Mouse (Mus musculus) C2C12 (cell line): ENCODE measurements around the gene Itgav. TPM values are rescaled to one million over a fixed set of nuclear protein-coding genes. Genes with fewer than 3 reads are reported as not detected.

Experiments
- H3K27me3 ChIP-seq: one replicate; pipeline ENCODE4 v1.6.1; 2011; ENCODE audit not compliant: control insufficient read depth, insufficient read depth, insufficient read length
- H3K36me3 ChIP-seq: one replicate; pipeline ENCODE4 v1.6.1; 2011; ENCODE audit not compliant: control insufficient read depth, insufficient read depth
- H3K4me3 ChIP-seq: one replicate; pipeline ENCODE4 v1.5.1; 2011; ENCODE audit warnings: mild to moderate bottlenecking, control low read depth; ENCODE audit not compliant: poor library complexity, insufficient read depth, severe bottlenecking
- H3K79me2 ChIP-seq: one replicate; pipeline ENCODE4 v1.6.1; 2011; ENCODE audit not compliant: control insufficient read depth, insufficient read depth
- H3K79me3 ChIP-seq: one replicate; pipeline ENCODE4 v1.6.1; 2011; ENCODE audit warnings: low read depth, control low read depth
- H3ac ChIP-seq: one replicate; pipeline ENCODE3; 2011; ENCODE audit warnings: low read depth; ENCODE audit not compliant: control insufficient read depth, insufficient read length
- CEBPB ChIP-seq: IDR thresholded peaks from one replicate; pipeline ENCODE4 v1.6.1; 2011; ENCODE audit warnings: low read depth, mild to moderate bottlenecking, control low read depth, moderate library complexity
- CTCF ChIP-seq: IDR thresholded peaks from one replicate; pipeline ENCODE4 v1.5.1; 2011; ENCODE audit not compliant: control insufficient read depth, insufficient read depth, insufficient read length
- FOSL1 ChIP-seq: IDR thresholded peaks from one replicate; pipeline ENCODE4 v1.8.0; 2011; ENCODE audit warnings: mild to moderate bottlenecking, low read length; ENCODE audit not compliant: poor library complexity, insufficient read depth, severe bottlenecking
- MAX ChIP-seq: IDR thresholded peaks from one replicate; pipeline ENCODE4 v1.6.1; 2011; ENCODE audit warnings: mild to moderate bottlenecking, control low read depth
- MYOD1 ChIP-seq: IDR thresholded peaks from one replicate; pipeline ENCODE4 v1.6.1; 2011; ENCODE audit warnings: low read depth; ENCODE audit not compliant: control insufficient read depth, insufficient read length
- MYOG ChIP-seq: IDR thresholded peaks from one replicate; pipeline ENCODE4 v1.6.1; 2011; ENCODE audit not compliant: control insufficient read depth, insufficient read length; ENCODE audit errors: extremely low read depth
- USF1 ChIP-seq: IDR thresholded peaks from one replicate; pipeline ENCODE4 v1.6.1; 2011; ENCODE audit warnings: low read depth, mild to moderate bottlenecking, control low read depth, moderate library complexity
- long read RNA-seq, 2 experiments: library from polyadenylated mRNA; unstranded; transcript quantifications; one replicate each; pipeline ENCODE4 v2.0.0; 2019 to 2020
- polyA plus RNA-seq: library from polyadenylated mRNA; unstranded; fragments of >200 nt; fragmentation: generic; extraction: Trizol; gene quantifications from one replicate; pipeline ENCODE4 v1.2.1, GENCODE M21; 2012; ENCODE audit warnings: missing spikeins

The Itgav gene
- polyA plus RNA-seq: 32.1 TPM
- long read RNA-seq, experiment 1, partial matches to known transcripts: 1 of 11 reads
- long read RNA-seq, experiment 1, other reads (novel, unspliced or antisense): 10 of 11 reads
- long read RNA-seq, experiment 2, full-length matches to known transcripts: 22 of 125 reads
- long read RNA-seq, experiment 2, partial matches to known transcripts: 12 of 125 reads
- long read RNA-seq, experiment 2, other reads (novel, unspliced or antisense): 91 of 125 reads

DNA sequence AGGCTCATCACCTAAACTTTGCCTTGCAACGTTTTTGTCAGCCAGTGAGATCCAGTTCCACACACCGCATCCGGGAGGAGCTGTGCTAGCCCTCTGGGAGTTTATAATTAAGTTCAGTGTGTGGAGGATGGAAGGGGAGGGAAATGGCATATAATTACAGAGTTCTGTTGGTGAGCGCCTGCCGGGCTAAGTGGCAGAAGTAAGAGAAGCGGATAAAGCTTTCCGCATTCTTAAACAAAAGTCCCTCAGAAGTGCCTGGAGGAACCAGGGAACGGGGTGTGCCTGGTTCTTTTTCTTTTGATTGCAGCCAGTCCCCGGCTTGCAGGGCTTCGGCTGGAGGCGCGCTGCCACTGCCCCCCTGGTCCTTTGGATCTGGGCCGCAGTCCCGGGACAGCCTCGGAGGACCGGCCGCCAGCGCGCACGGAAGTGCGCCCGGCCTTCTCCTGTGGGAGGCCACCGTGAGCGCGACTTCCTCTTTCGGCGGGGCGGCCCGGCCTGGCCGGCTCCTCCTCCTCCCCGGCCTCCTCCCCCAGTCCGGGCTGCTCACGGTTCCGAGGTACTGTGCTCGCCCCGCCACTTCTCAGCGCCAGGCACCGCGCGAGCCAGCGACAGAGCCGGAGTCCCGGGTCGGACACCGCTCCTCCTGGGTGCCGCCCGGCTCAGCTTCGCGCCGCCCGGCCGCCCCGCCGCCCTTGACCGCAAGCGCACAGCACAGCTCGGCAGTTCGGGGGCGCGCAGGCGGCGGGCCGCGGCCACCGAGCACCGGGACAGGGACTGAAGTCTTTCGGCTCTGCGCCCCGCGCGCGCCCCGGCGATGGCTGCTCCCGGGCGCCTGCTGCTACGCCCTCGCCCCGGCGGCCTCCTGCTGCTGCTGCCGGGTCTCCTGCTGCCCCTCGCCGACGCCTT is at the start of gene Itgav:
Itgav (plus strand) TSS at position 477 of the 906 bp plus-strand sequence.
- Histone ChIP-seq H3ac (peak within 1 kb of the TSS; percentile 78), H3K79me3 (peaks cover 34% of the 10 kb centered on the region), H3K4me3 (peak within 1 kb of the TSS; percentile 86), H3K36me3 (no peaks in the 10 kb centered on the region), H3K27me3 (no peaks in the 10 kb centered on the region), H3K79me2 (peaks cover 51% of the 10 kb centered on the region)
- TF ChIP-seq CEBPB (no peak), MAX (peak; percentile 4), USF1 (no peak)

DNA sequence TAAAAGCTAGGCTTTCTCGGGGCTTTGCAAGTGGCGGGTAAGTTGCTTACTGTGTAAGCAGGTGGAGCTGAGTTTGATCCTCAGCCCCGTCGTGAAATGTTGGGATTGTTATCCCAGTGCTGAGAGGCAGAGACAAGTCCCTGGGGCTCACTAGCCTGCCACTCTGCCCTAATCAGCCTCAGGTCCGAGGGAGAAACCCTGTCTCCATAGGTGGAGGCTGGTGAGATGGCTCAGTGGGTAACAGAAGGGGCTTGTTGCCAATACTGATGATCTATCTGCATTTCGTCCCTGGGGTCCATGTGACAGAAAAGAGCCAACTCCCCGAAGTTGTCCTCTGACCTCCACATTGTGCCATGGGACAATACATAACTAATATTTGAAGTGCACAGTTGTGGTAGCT is 49.8 kb upstream of the Itgav start:
- Histone ChIP-seq H3K4me3 (no peak overlapping the region), H3K79me3 (peaks cover 9% of the 10 kb centered on the region), H3K79me2 (peaks cover 16% of the 10 kb centered on the region), H3K36me3 (peaks cover 43% of the 10 kb centered on the region), H3ac (no peak overlapping the region), H3K27me3 (no peaks in the 10 kb centered on the region)
- TF ChIP-seq CTCF: no peak
- TF ChIP-seq FOSL1: no peak
- TF ChIP-seq MYOD1: no peak
- TF ChIP-seq USF1: no peak
- TF ChIP-seq MYOG: no peak
- no peak for TF ChIP-seq MAX
- TF ChIP-seq CEBPB: no peak

DNA sequence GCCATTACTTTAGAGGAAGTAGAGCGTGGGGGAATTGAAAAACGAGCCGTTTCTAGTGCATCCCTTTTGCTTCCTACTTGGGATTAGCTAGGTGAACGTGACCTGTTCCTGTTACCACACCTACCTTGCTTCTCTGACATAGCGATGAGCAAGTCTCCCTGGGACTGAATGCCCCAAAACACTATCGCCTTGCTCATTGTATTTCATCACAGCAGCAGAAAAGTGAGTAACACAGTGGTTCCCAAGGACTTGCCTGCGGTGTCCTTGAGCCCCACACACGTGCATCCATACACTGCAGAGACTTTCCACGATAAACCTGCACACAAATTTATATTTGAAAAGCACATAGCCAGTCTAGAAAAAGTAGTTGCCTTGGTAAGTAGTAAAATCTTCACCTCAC is 49.3 kb upstream of the Itgav start:
- no peak for TF ChIP-seq FOSL1
- no peak for TF ChIP-seq CEBPB
- TF ChIP-seq USF1: no peak
- no peak for TF ChIP-seq MYOD1
- TF ChIP-seq CTCF: no peak
- no peak for TF ChIP-seq MAX
- Histone ChIP-seq H3K79me3 (peaks cover 8% of the 10 kb centered on the region), H3K79me2 (peaks cover 12% of the 10 kb centered on the region), H3K27me3 (no peaks in the 10 kb centered on the region), H3K36me3 (peaks cover 38% of the 10 kb centered on the region), H3ac (no peak overlapping the region), H3K4me3 (no peak overlapping the region)

DNA sequence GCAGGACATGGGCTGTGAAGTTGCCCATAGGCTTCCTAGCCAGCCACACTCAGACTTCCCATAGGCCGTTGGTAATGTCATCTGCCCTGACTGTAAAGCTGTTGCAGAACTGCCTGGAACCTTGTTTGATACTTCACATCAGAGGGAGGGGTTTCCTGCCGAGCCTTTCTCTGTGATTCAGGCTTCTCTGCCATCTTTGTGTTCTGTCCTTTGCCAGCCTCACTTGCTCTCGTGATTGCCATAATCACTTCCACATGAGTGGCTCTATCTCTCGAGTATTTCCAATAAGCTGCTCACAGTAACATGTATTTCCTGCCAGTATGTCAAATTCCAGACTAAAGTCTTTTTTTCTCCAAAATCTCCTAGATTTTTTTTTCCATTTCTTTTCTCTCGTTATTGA is 48.5 kb upstream of the Itgav start:
- Histone ChIP-seq H3K27me3 (no peaks in the 10 kb centered on the region), H3K79me2 (peaks cover 4% of the 10 kb centered on the region), H3K4me3 (no peak overlapping the region), H3K36me3 (peaks cover 32% of the 10 kb centered on the region), H3ac (no peak overlapping the region), H3K79me3 (peaks cover 2% of the 10 kb centered on the region)
- no peak for TF ChIP-seq FOSL1
- TF ChIP-seq MYOD1: no peak
- TF ChIP-seq MAX: no peak
- no peak for TF ChIP-seq CTCF
- TF ChIP-seq USF1: no peak
- no peak for TF ChIP-seq CEBPB
- no peak for TF ChIP-seq MYOG

DNA sequence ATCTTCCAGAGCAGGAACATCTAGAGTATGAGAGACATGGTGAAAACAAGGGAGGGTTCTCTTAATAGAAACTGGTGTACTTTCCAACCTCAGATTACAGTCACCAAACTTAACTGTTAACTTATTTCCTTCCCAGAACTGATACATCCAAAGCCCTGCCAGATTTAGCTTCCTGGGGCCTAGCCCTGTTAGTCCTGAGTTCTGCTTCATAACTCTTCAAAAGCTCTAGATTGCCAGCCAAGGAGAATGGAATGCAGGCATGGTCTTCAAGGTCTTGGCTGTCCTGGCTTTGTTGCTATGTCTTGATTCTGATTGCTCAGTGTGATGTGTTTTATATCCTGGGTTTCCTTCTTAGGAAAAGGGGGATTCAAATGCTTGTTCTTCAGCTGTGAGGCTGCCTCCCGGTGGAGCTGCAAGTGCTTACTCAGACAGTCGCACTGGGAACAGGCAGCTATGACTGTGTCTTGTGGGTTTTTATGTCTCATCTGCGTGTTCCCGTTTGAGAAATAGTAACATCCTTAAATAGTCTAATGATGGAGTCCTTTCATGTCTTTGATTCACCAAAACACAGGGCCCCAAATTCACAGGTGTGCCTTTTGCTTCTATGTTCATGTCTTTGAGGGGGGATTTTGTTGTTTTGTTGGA is 47.8 kb upstream of the Itgav start:
- Histone ChIP-seq H3K4me3 (no peak overlapping the region), H3ac (no peak overlapping the region), H3K79me2 (no peaks in the 10 kb centered on the region), H3K36me3 (peaks cover 32% of the 10 kb centered on the region), H3K27me3 (no peaks in the 10 kb centered on the region), H3K79me3 (peaks cover 2% of the 10 kb centered on the region)
- TF ChIP-seq MYOD1: no peak
- TF ChIP-seq USF1: no peak
- TF ChIP-seq FOSL1: no peak
- no peak for TF ChIP-seq MAX
- no peak for TF ChIP-seq CEBPB
- no peak for TF ChIP-seq CTCF
- no peak for TF ChIP-seq MYOG
